In the genomic region with DNA sequence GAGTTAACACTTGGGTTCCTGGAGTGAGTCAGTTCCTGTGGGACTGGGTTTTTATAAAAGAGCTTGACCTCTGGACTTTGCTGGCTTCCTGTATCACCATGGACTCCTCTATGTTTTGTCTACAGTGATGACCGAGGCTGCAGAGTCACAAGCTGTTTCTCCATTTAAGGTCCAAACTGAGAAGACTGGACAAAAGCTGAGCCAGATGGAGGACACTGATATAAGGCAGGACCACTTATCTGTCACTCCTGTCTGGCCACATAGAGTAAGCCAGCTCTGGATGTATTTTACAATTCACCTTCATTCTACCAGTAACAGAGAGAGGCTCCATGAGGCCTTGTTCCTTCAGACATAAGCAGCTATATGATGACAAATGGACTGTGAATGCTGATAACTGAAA, we compare ENCODE assay signal across 27 mouse cellular contexts.
DNase-seq lines count a peak whose midpoint lies in the region; ATAC-seq and TF ChIP-seq lines count a peak whose summit lies in the region.
"Had no signal": no experiment of that assay in that cellular context is flagged by ENCODE, and none has a peak within 500 bp of the region (broad histone marks: within the 10 kb centered on the region; RNA-seq: fewer than 3 reads in every experiment).

No protein-coding gene starts in this region.

- H3K9ac ChIP-seq in liver, embryonic 14.5 days (replicated peaks), result no peak overlapping the region
- no peak overlapping the region for H3K9ac ChIP-seq in liver, postnatal 0 days (replicated peaks)
- H3K9ac ChIP-seq: embryonic facial prominence, embryonic 12.5 days; embryonic facial prominence, embryonic 15.5 days; forebrain, embryonic 13.5 days; heart, embryonic 13.5 days; hindbrain, embryonic 13.5 days; intestine, embryonic 15.5 days had no signal

- peak; percentile 51 for ATAC-seq in liver, embryonic 14.5 days (ENCODE audit: insufficient read depth)
- ATAC-seq in liver, postnatal 0 days, result no peak
- peak; percentile 59; the same call in 1 of the 2 replicates for ATAC-seq in erythroid progenitor cell, adult 5-6 weeks (replicated peaks; ENCODE audit: low FRiP score, poor library complexity, severe bottlenecking)
- ATAC-seq: activated CD4-positive, CD25-positive, alpha-beta regulatory T cell, adult 4 months; forebrain, embryonic 13.5 days; forebrain, embryonic 16.5 days; hindbrain, embryonic 16.5 days; intestine, embryonic 15.5 days had no signal

- no peak overlapping the region for H3K4me2 ChIP-seq in liver, embryonic 14.5 days (ENCODE audit: low read depth)
- H3K4me2 ChIP-seq in liver, postnatal 0 days (ENCODE audit: low read depth, low read length), result no peak overlapping the region
- H3K4me2 ChIP-seq: embryonic facial prominence, embryonic 12.5 days; embryonic facial prominence, embryonic 15.5 days; forebrain, embryonic 13.5 days; heart, embryonic 13.5 days; hindbrain, embryonic 13.5 days; intestine, embryonic 15.5 days had no signal

- DNase-seq in heart, adult 11 months, result peak; percentile 58
- no peak for DNase-seq in heart, adult 8-10 months (ENCODE audit: low spot score)
- no peak for DNase-seq in liver, embryonic 14.5 days (ENCODE audit: low read depth in 3 of 3, low spot score in 3 of 3)
- no peak for DNase-seq in liver, postnatal 0 days
- DNase-seq in heart, postnatal 25 days (ENCODE audit: low spot score), result no peak
- DNase-seq in layer of hippocampus, postnatal 10 days (ENCODE audit: low spot score in 2 of 2), result no peak
- DNase-seq: adrenal gland, adult 8-10 months; adrenal gland, postnatal 25 days; cerebellum, adult 11-12 months; cerebellum, adult 8-10 months; cerebellum, postnatal 10 days; cerebellum, postnatal 36 days; gastrocnemius, postnatal 10 days; gastrocnemius, postnatal 36 days; heart, postnatal 14 days had no signal

- no peaks in the 10 kb centered on the region for H3K36me3 ChIP-seq in liver, embryonic 14.5 days (replicated peaks; ENCODE audit: control insufficient read depth, insufficient read depth, low read depth)
- H3K36me3 ChIP-seq in liver, postnatal 0 days (replicated peaks; ENCODE audit: insufficient read depth, low read length), result no peaks in the 10 kb centered on the region
- H3K36me3 ChIP-seq: embryonic facial prominence, embryonic 12.5 days; embryonic facial prominence, embryonic 15.5 days; forebrain, embryonic 10.5 days; heart, embryonic 13.5 days; hindbrain, embryonic 13.5 days; intestine, embryonic 15.5 days had no signal

- intact Hi-C loops in heart, postnatal 25 days (cut with DNase I), result no loop called here

- 52% methylated on average over 1 of the region's 1 CpGs for WGBS in liver, embryonic 14.5 days (ENCODE audit: insufficient replicate concordance)
- WGBS in liver, postnatal 0 days (ENCODE audit: insufficient replicate concordance), result 67% methylated on average over 1 of the region's 1 CpGs

- no peaks in the 10 kb centered on the region for H3K9me3 ChIP-seq in liver, embryonic 14.5 days (ENCODE audit: control insufficient read depth, low read length)
- H3K9me3 ChIP-seq in liver, postnatal 0 days (ENCODE audit: low read length), result no peaks in the 10 kb centered on the region
- H3K9me3 ChIP-seq: embryonic facial prominence, embryonic 12.5 days; embryonic facial prominence, embryonic 15.5 days; forebrain, embryonic 10.5 days; forebrain, embryonic 13.5 days; heart, embryonic 13.5 days; hindbrain, embryonic 13.5 days; intestine, embryonic 15.5 days had no signal

- no peak overlapping the region for H3K4me3 ChIP-seq in liver, embryonic 14.5 days (ENCODE audit: insufficient read depth in 1 of 2, low read depth in 2 of 2, low read length in 2 of 2)
- H3K4me3 ChIP-seq in liver, postnatal 0 days (ENCODE audit: low read depth, low read length), result no peak overlapping the region
- H3K4me3 ChIP-seq: embryonic facial prominence, embryonic 12.5 days; embryonic facial prominence, embryonic 15.5 days; erythroblast, embryonic 14.5 days; forebrain, embryonic 10.5 days; forebrain, embryonic 13.5 days; heart, embryonic 13.5 days; hindbrain, embryonic 13.5 days; intestine, embryonic 15.5 days had no signal

- H3K27ac ChIP-seq in liver, embryonic 14.5 days, result no peak overlapping the region
- no peak overlapping the region for H3K27ac ChIP-seq in liver, postnatal 0 days (ENCODE audit: low read depth)
- H3K27ac ChIP-seq: embryonic facial prominence, embryonic 12.5 days; embryonic facial prominence, embryonic 15.5 days; forebrain, embryonic 10.5 days; forebrain, embryonic 13.5 days; heart, embryonic 13.5 days; hindbrain, embryonic 13.5 days; intestine, embryonic 15.5 days had no signal

- peaks cover 4 to 7% of the 10 kb centered on the region in 2 experiments for H3K4me1 ChIP-seq in liver, embryonic 14.5 days (replicated peaks; ENCODE audit: control insufficient read depth in 2 of 2, insufficient read depth in 2 of 2, low read length in 1 of 2)
- H3K4me1 ChIP-seq in liver, postnatal 0 days (ENCODE audit: insufficient read depth), result peaks cover 3% of the 10 kb centered on the region
- H3K4me1 ChIP-seq: embryonic facial prominence, embryonic 12.5 days; embryonic facial prominence, embryonic 15.5 days; intestine, embryonic 15.5 days had no signal

- H3K27me3 ChIP-seq in liver, embryonic 14.5 days (ENCODE audit: control insufficient read depth, insufficient read depth, low read length), result no peaks in the 10 kb centered on the region
- no peaks in the 10 kb centered on the region for H3K27me3 ChIP-seq in liver, postnatal 0 days (ENCODE audit: insufficient read depth, low read length)
- H3K27me3 ChIP-seq: embryonic facial prominence, embryonic 12.5 days; embryonic facial prominence, embryonic 15.5 days; forebrain, embryonic 13.5 days; heart, embryonic 13.5 days; hindbrain, embryonic 13.5 days; intestine, embryonic 15.5 days had no signal

- no peak for TF ChIP-seq CTCF in liver, embryonic 14.5 days (IDR thresholded peaks at IDR 0.05; ENCODE audit: low read depth)
- no peak for TF ChIP-seq CTCF in liver, postnatal 0 days (IDR thresholded peaks at IDR 0.05; ENCODE audit: low read depth)

- peak; percentile 33; the same call in 1 of the 2 replicates for TF ChIP-seq EP300 in liver, embryonic 14.5 days (IDR thresholded peaks at IDR 0.05; ENCODE audit: low read depth)
- no peak for TF ChIP-seq EP300 in liver, postnatal 0 days (IDR thresholded peaks at IDR 0.05; ENCODE audit: low read depth)
